Comparison of ENCODE assay signal across 9 mouse cellular contexts in genomic region chr11:96317608-96318367, GRCm38 (mm10). TPM values are rescaled to one million over a fixed set of nuclear protein-coding genes. Genes with fewer than 3 reads are reported as not detected.
DNase-seq lines count a peak whose midpoint lies in the region; ATAC-seq lines count a peak whose summit lies in the region.
"Had no signal": no experiment of that assay in that cellular context is flagged by ENCODE, and none has a peak within 500 bp of the region (broad histone marks: within the 10 kb centered on the region; RNA-seq: fewer than 3 reads in every experiment).

Hoxb4 (plus strand) TSS chr11:96318267.

- peak within 1 kb of the TSS; percentile 80 for H3K27ac ChIP-seq in heart, embryonic 11.5 days (ENCODE audit: low read depth, low read length)
- H3K27ac ChIP-seq in hindbrain, embryonic 10.5 days, result peak within 1 kb of the TSS; percentile 70

- H3K4me1 ChIP-seq in heart, embryonic 11.5 days (ENCODE audit: control insufficient read depth, insufficient read depth, low read length), result peaks cover 4% of the 10 kb centered on the region; the same call in 1 of the 2 replicates
- H3K4me1 ChIP-seq in hindbrain, embryonic 10.5 days (replicated peaks), result peaks cover 18% of the 10 kb centered on the region
- H3K4me1 ChIP-seq in megakaryocyte, embryonic 14.5 days, result peaks cover 38% of the 10 kb centered on the region

- ATAC-seq in heart, embryonic 11.5 days (replicated peaks; ENCODE audit: insufficient number of reproducible peaks, low FRiP score, low TSS enrichment), result no peak

- peaks cover 94% of the 10 kb centered on the region for H3K27me3 ChIP-seq in heart, embryonic 11.5 days (ENCODE audit: control insufficient read depth, insufficient read depth, low read length)
- peaks cover 100% of the 10 kb centered on the region for H3K27me3 ChIP-seq in hindbrain, embryonic 10.5 days (ENCODE audit: insufficient read depth, poor library complexity, severe bottlenecking)
- H3K27me3 ChIP-seq in megakaryocyte, embryonic 14.5 days (replicated peaks), result peaks cover 79% of the 10 kb centered on the region

- H3K4me2 ChIP-seq in heart, embryonic 11.5 days, result peak within 1 kb of the TSS; percentile 74

- peak within 1 kb of the TSS; percentile 69 for H3K9ac ChIP-seq in heart, embryonic 11.5 days (ENCODE audit: low read depth, low read length)

- no peaks in the 10 kb centered on the region for H3K36me3 ChIP-seq in heart, embryonic 11.5 days (ENCODE audit: control insufficient read depth, insufficient read depth, low read length)
- H3K36me3 ChIP-seq in hindbrain, embryonic 10.5 days, result no peaks in the 10 kb centered on the region
- H3K36me3 ChIP-seq in megakaryocyte, embryonic 14.5 days (replicated peaks; ENCODE audit: low read length), result no peaks in the 10 kb centered on the region

- intact Hi-C loops in heart, postnatal 10 days (cut with DNase I), result no loop called here

- no peak for DNase-seq in heart, postnatal 10 days
- DNase-seq in adrenal gland, adult 2 months, result peak; percentile 73
- DNase-seq in hindbrain, embryonic 10.5 days (ENCODE audit: low spot score), result no peak
- no peak for DNase-seq in cerebellum, postnatal 36 days
- no peak for DNase-seq in layer of hippocampus, adult 9-10 months (ENCODE audit: low spot score)
- DNase-seq in urinary bladder, postnatal 10 days (ENCODE audit: low spot score), result no peak

- H3K9me3 ChIP-seq in heart, embryonic 11.5 days (replicated peaks; ENCODE audit: control insufficient read depth, low read length), result no peaks in the 10 kb centered on the region
- no peaks in the 10 kb centered on the region for H3K9me3 ChIP-seq in hindbrain, embryonic 10.5 days
- H3K9me3 ChIP-seq in megakaryocyte, embryonic 14.5 days, result no peaks in the 10 kb centered on the region

- peak within 1 kb of the TSS; percentile 55 for H3K4me3 ChIP-seq in heart, embryonic 11.5 days (ENCODE audit: low read depth, low read length)
- H3K4me3 ChIP-seq in hindbrain, embryonic 10.5 days, result peak within 1 kb of the TSS; percentile 56
- H3K4me3 ChIP-seq in megakaryocyte, embryonic 14.5 days (replicated peaks), result peak within 1 kb of the TSS; percentile 92

- 2% methylated on average over 28 of the region's 28 CpGs for WGBS in heart, embryonic 11.5 days (ENCODE audit: insufficient replicate concordance)
- 2% methylated on average over 28 of the region's 28 CpGs for WGBS in hindbrain, embryonic 10.5 days

RNA-seq across cellular contexts. Expression of gene Hoxb4, which starts in this region (rescaled TPM):
- 0.21 and 0.77 TPM in 2 replicates for polyA plus RNA-seq in heart, embryonic 11.5 days (2014; fragmentation: Nextera tagmentation; extraction: Ambion mirVana)
- 1 to 10 TPM; 1.1 TPM for total RNA-seq in heart, postnatal 10 days (2021)
- total RNA-seq in adrenal gland, adult 2 months (2021), result 10 to 100 TPM; 16.7 to 21.8 TPM
- polyA plus RNA-seq in adrenal gland, adult 2 months (2012; rRNA removed), result 27.9 and 30.0 TPM in 2 replicates
- polyA plus RNA-seq in hindbrain, embryonic 10.5 days (2016; fragmentation: Nextera tagmentation; extraction: Ambion mirVana), result 0.47 and 3.1 TPM in 2 replicates
- 1.5 and 4.5 TPM in 2 replicates for polyA plus RNA-seq in megakaryocyte, embryonic 14.5 days (2012; ENCODE audit: insufficient read depth, low replicate concordance)
- total RNA-seq: MEL had no signal

Comparison
In these comparisons a context has a peak if more than half of its experiments do, and no peak if none do; other contexts are left out.
1. RNA of gene Hoxb4 (total RNA-seq): 16.7 to 21.8 TPM in adrenal gland, adult 2 months; 1.1 TPM in heart, postnatal 10 days; every median in the first group is over 4 times any median in the second.
2. Peak in every context shown above with its lines, with median percentiles within 50 percentile points of each other: H3K4me3 ChIP-seq.